8 mouse cellular contexts compared by ENCODE assay signal in genomic region chr6:30175225-30175917, GRCm38 (mm10).
DNase-seq lines count a peak whose midpoint lies in the region; ATAC-seq lines count a peak whose summit lies in the region.

No protein-coding gene starts in this region.

- H3K9me3 ChIP-seq in kidney, embryonic 15.5 days (replicated peaks), result 0 out of 2 replicates have a peak, but pooled peaks cover 3% of the 10 kb centered on the region
- no peaks in the 10 kb centered on the region for H3K9me3 ChIP-seq in hindbrain, embryonic 13.5 days
- H3K9me3 ChIP-seq in midbrain, embryonic 16.5 days (replicated peaks; ENCODE audit: control insufficient read depth, low read length, poor library complexity, severe bottlenecking), result no peaks in the 10 kb centered on the region

- peak overlapping the region; percentile 69 for H3K4me2 ChIP-seq in kidney, embryonic 15.5 days
- H3K4me2 ChIP-seq in hindbrain, embryonic 13.5 days, result peak overlapping the region; percentile 33
- 0 out of 2 replicates have a peak overlapping the region, but pooled peaks have one; percentile 4 for H3K4me2 ChIP-seq in midbrain, embryonic 16.5 days (ENCODE audit: low read length)

- H3K27ac ChIP-seq in kidney, embryonic 15.5 days, result no peak overlapping the region
- peak overlapping the region; percentile 20; the same call in 1 of the 2 replicates for H3K27ac ChIP-seq in hindbrain, embryonic 13.5 days
- H3K27ac ChIP-seq in midbrain, embryonic 16.5 days (ENCODE audit: low read length), result no peak overlapping the region

- H3K4me1 ChIP-seq in kidney, embryonic 15.5 days, result peaks cover 80% of the 10 kb centered on the region
- H3K4me1 ChIP-seq in hindbrain, embryonic 13.5 days (replicated peaks), result peaks cover 40% of the 10 kb centered on the region
- peaks cover 18% of the 10 kb centered on the region for H3K4me1 ChIP-seq in midbrain, embryonic 16.5 days (ENCODE audit: control insufficient read depth, insufficient read depth, low read length)

- H3K9ac ChIP-seq in kidney, embryonic 15.5 days, result 0 out of 2 replicates have a peak overlapping the region, but pooled peaks have one; percentile 8
- H3K9ac ChIP-seq in hindbrain, embryonic 13.5 days, result no peak overlapping the region
- no peak overlapping the region for H3K9ac ChIP-seq in midbrain, embryonic 16.5 days (ENCODE audit: low read depth, low read length)

- H3K36me3 ChIP-seq in kidney, embryonic 15.5 days, result no peaks in the 10 kb centered on the region
- H3K36me3 ChIP-seq in hindbrain, embryonic 13.5 days, result no peaks in the 10 kb centered on the region
- no peaks in the 10 kb centered on the region for H3K36me3 ChIP-seq in midbrain, embryonic 16.5 days (ENCODE audit: control insufficient read depth, insufficient read depth, low read length)

- intact Hi-C loops in left cerebral cortex, postnatal 4 days (cut with DNase I), result no loop called here

- peaks cover 98% of the 10 kb centered on the region for H3K27me3 ChIP-seq in kidney, embryonic 15.5 days
- H3K27me3 ChIP-seq in hindbrain, embryonic 13.5 days, result peaks cover 96% of the 10 kb centered on the region
- H3K27me3 ChIP-seq in midbrain, embryonic 16.5 days (ENCODE audit: control insufficient read depth, insufficient read depth, low read depth, low read length), result peaks cover 64% of the 10 kb centered on the region

- WGBS in kidney, embryonic 15.5 days, result 1% methylated on average over 45 of the region's 45 CpGs
- WGBS in hindbrain, embryonic 13.5 days, result under 1% methylated on average over 45 of the region's 45 CpGs
- under 1% methylated on average over 44 of the region's 45 CpGs for WGBS in midbrain, embryonic 16.5 days

- H3K4me3 ChIP-seq in kidney, embryonic 15.5 days (replicated peaks), result peak overlapping the region; percentile 52
- H3K4me3 ChIP-seq in hindbrain, embryonic 13.5 days, result peak overlapping the region; percentile 22
- no peak overlapping the region for H3K4me3 ChIP-seq in midbrain, embryonic 16.5 days (ENCODE audit: low read depth, low read length)

- no peak for DNase-seq in kidney, adult 11 months
- peak; percentile 78 for DNase-seq in R1 (ENCODE audit: low read depth, low spot score)
- DNase-seq in gastrocnemius, postnatal 10 days, result no peak
- no peak for DNase-seq in left cerebral cortex, postnatal 4 days
- DNase-seq in adrenal gland, adult 18-20 months (ENCODE audit: low spot score in 2 of 2), result no peak

- no peak for ATAC-seq in kidney, embryonic 15.5 days (replicated peaks; ENCODE audit: low FRiP score)
- no peak for ATAC-seq in hindbrain, embryonic 13.5 days (ENCODE audit: low FRiP score)
- ATAC-seq in midbrain, embryonic 16.5 days, result peak; percentile 5; the same call in 1 of the 2 replicates

Comparison
In these comparisons a context has a peak if more than half of its experiments do, and no peak if none do; other contexts are left out.
1. H3K4me2 ChIP-seq: peak in every context shown above with its lines; median percentile 69 in kidney, embryonic 15.5 days; 33 in hindbrain, embryonic 13.5 days; 4 in midbrain, embryonic 16.5 days.